In the genomic region with DNA sequence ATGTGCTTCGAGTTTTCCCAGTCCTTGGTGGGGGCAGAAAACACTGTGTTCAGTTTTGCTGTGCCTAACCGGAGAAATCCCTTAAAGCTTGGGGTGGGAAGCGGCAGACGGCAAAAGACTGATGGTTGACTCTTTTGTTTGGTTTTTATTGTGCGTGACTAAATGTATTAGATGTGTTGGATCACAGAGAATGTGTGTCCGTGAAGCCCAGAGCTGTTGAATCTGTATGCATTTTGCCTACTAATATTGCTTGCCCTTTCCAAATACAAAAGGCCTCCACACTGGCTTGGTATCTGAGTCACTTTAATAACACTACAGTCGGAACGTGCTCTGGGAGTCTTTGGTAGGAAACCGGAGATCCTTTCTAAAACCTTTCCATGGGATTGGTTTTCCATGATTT, we compare ENCODE assay signal across 15 mouse cellular contexts.
A peak's percentile ranks its signal among the peaks of the same experiment; 100 is the strongest.
DNase-seq lines count a peak whose midpoint lies in the region; ATAC-seq lines count a peak whose summit lies in the region.
"Had no signal": no experiment of that assay in that cellular context is flagged by ENCODE, and none has a peak within 500 bp of the region (broad histone marks: within the 10 kb centered on the region; RNA-seq: fewer than 3 reads in every experiment).

No protein-coding gene starts in this region.

- H3K36me3 ChIP-seq in hindbrain, embryonic 10.5 days = no peaks in the 10 kb centered on the region
- H3K36me3 ChIP-seq in hindbrain, embryonic 16.5 days (ENCODE audit: control insufficient read depth, insufficient read depth, low read length) = no peaks in the 10 kb centered on the region
- H3K36me3 ChIP-seq in midbrain, embryonic 13.5 days = no peaks in the 10 kb centered on the region
- H3K36me3 ChIP-seq in neural tube, embryonic 14.5 days (ENCODE audit: control insufficient read depth, insufficient read depth, low read length) = no peaks in the 10 kb centered on the region
- H3K36me3 ChIP-seq: embryonic facial prominence, embryonic 15.5 days; liver, embryonic 13.5 days; lung, embryonic 15.5 days had no signal

- DNase-seq in hindbrain, embryonic 10.5 days (ENCODE audit: low spot score) = peak; percentile 24
- peak; percentile 29 for DNase-seq in embryo, embryonic 9.5 days (ENCODE audit: extremely low spot score)
- DNase-seq in cerebellum, adult 8-10 months = no peak
- no peak for DNase-seq in layer of hippocampus, adult 9-11 months
- no peak for DNase-seq in layer of hippocampus, adult 18-20 months (ENCODE audit: low spot score in 2 of 2)
- DNase-seq: adrenal gland, adult 2 months; cerebellum, postnatal 14 days; gastrocnemius, postnatal 14 days; kidney, adult 2 months; liver, embryonic 13.5 days had no signal

- WGBS in hindbrain, embryonic 10.5 days = 39% methylated on average over 9 of the region's 9 CpGs
- 23% methylated on average over 9 of the region's 9 CpGs for WGBS in hindbrain, embryonic 16.5 days
- 12% methylated on average over 9 of the region's 9 CpGs for WGBS in midbrain, embryonic 13.5 days
- WGBS in neural tube, embryonic 14.5 days = 9% methylated on average over 9 of the region's 9 CpGs

- no peak overlapping the region for H3K4me2 ChIP-seq in hindbrain, embryonic 16.5 days (ENCODE audit: low read length)
- no peak overlapping the region for H3K4me2 ChIP-seq in midbrain, embryonic 13.5 days (replicated peaks)
- no peak overlapping the region for H3K4me2 ChIP-seq in neural tube, embryonic 14.5 days (ENCODE audit: low read depth, low read length)
- H3K4me2 ChIP-seq: embryonic facial prominence, embryonic 15.5 days; liver, embryonic 13.5 days; lung, embryonic 15.5 days had no signal

- H3K27me3 ChIP-seq in hindbrain, embryonic 10.5 days (ENCODE audit: insufficient read depth, poor library complexity, severe bottlenecking) = peaks cover 6% of the 10 kb centered on the region; the same call in 1 of the 2 replicates
- no peaks in the 10 kb centered on the region for H3K27me3 ChIP-seq in hindbrain, embryonic 16.5 days (replicated peaks; ENCODE audit: control insufficient read depth, insufficient read depth, low read length)
- H3K27me3 ChIP-seq in midbrain, embryonic 13.5 days = no peaks in the 10 kb centered on the region
- no peaks in the 10 kb centered on the region for H3K27me3 ChIP-seq in neural tube, embryonic 14.5 days (ENCODE audit: control insufficient read depth, insufficient read depth, low read length)
- H3K27me3 ChIP-seq: embryonic facial prominence, embryonic 15.5 days; liver, embryonic 13.5 days; lung, embryonic 15.5 days had no signal

- H3K4me1 ChIP-seq in hindbrain, embryonic 10.5 days (replicated peaks) = peaks cover 36% of the 10 kb centered on the region
- H3K4me1 ChIP-seq in hindbrain, embryonic 16.5 days (ENCODE audit: control insufficient read depth, insufficient read depth, low read depth, low read length) = peaks cover 3% of the 10 kb centered on the region; the same call in 1 of the 2 replicates
- H3K4me1 ChIP-seq in midbrain, embryonic 13.5 days (replicated peaks) = peaks cover 29% of the 10 kb centered on the region
- no peaks in the 10 kb centered on the region; the same call in 1 of the 2 replicates for H3K4me1 ChIP-seq in neural tube, embryonic 14.5 days (ENCODE audit: control insufficient read depth, insufficient read depth, low read length)
- H3K4me1 ChIP-seq: liver, embryonic 13.5 days; lung, embryonic 15.5 days had no signal

- H3K9ac ChIP-seq in hindbrain, embryonic 16.5 days (ENCODE audit: low read depth, low read length) = no peak overlapping the region
- H3K9ac ChIP-seq in midbrain, embryonic 13.5 days (replicated peaks) = no peak overlapping the region
- no peak overlapping the region for H3K9ac ChIP-seq in neural tube, embryonic 14.5 days (replicated peaks; ENCODE audit: low read depth, low read length)
- H3K9ac ChIP-seq: embryonic facial prominence, embryonic 15.5 days; liver, embryonic 13.5 days; lung, embryonic 15.5 days had no signal

- peak overlapping the region; percentile 90 for H3K27ac ChIP-seq in hindbrain, embryonic 10.5 days
- H3K27ac ChIP-seq in hindbrain, embryonic 16.5 days (ENCODE audit: low read depth, low read length) = no peak overlapping the region
- peak overlapping the region; percentile 83 for H3K27ac ChIP-seq in midbrain, embryonic 13.5 days
- peak overlapping the region; percentile 64; the same call in 1 of the 2 replicates for H3K27ac ChIP-seq in neural tube, embryonic 14.5 days (ENCODE audit: low read depth, low read length)
- H3K27ac ChIP-seq: embryonic facial prominence, embryonic 15.5 days; liver, embryonic 13.5 days; lung, embryonic 15.5 days had no signal

- H3K4me3 ChIP-seq in hindbrain, embryonic 10.5 days = no peak overlapping the region
- no peak overlapping the region for H3K4me3 ChIP-seq in hindbrain, embryonic 16.5 days (ENCODE audit: low read length)
- H3K4me3 ChIP-seq in midbrain, embryonic 13.5 days (replicated peaks) = no peak overlapping the region
- no peak overlapping the region for H3K4me3 ChIP-seq in neural tube, embryonic 14.5 days (ENCODE audit: low read depth, low read length)
- H3K4me3 ChIP-seq: embryonic facial prominence, embryonic 15.5 days; liver, embryonic 13.5 days; lung, embryonic 15.5 days had no signal

- no peak for ATAC-seq in hindbrain, embryonic 16.5 days
- ATAC-seq in midbrain, embryonic 13.5 days = peak; percentile 58; the same call in 1 of the 2 replicates
- ATAC-seq in neural tube, embryonic 14.5 days (ENCODE audit: low read depth) = peak; percentile 60; the same call in 1 of the 2 replicates

- 0 out of 2 replicates have a peak, but pooled peaks cover 4% of the 10 kb centered on the region for H3K9me3 ChIP-seq in hindbrain, embryonic 10.5 days
- no peaks in the 10 kb centered on the region for H3K9me3 ChIP-seq in hindbrain, embryonic 16.5 days (ENCODE audit: control insufficient read depth, low read length)
- H3K9me3 ChIP-seq in midbrain, embryonic 13.5 days = peaks cover 6% of the 10 kb centered on the region; the same call in 1 of the 2 replicates
- H3K9me3 ChIP-seq in neural tube, embryonic 14.5 days (ENCODE audit: control insufficient read depth, low read length) = no peaks in the 10 kb centered on the region
- H3K9me3 ChIP-seq: embryonic facial prominence, embryonic 15.5 days; liver, embryonic 13.5 days; lung, embryonic 15.5 days had no signal

Comparison
In these comparisons a context has a peak if more than half of its experiments do, and no peak if none do; other contexts are left out.
1. DNase-seq: peak in hindbrain, embryonic 10.5 days (single experiment) and embryo, embryonic 9.5 days (single experiment); none in cerebellum, adult 8-10 months (single experiment), layer of hippocampus, adult 9-11 months (single experiment) and layer of hippocampus, adult 18-20 months (0 of 2).